Mouse (Mus musculus) retina, embryonic 14.5 days (tissue): ENCODE results near the gene Olfr1336.
"Not testable (repeated sequence)": the region's sequence is repeated elsewhere in the genome, so short reads cannot be mapped to it uniquely, and the experiment has no call there.

Experiments
- DNase-seq: peaks from one replicate; pipeline ENCODE4 v3.0.0-alpha.2; 2015; ENCODE audit warnings: low spot score

Olfr1336 gene

GRCm38 (mm10) chr7:6455868-6456267, at the start of gene Olfr1336:
Gene Olfr1336 (plus strand): TSS chr7:6456168.
- no peak for DNase-seq

GRCm38 (mm10) chr7:6410043-6410442, 45.9 kb upstream of the Olfr1336 start, which contains the start of gene Gm20715:
Gene Gm20715 (plus strand): TSS chr7:6410277.
- peak; percentile 94 for DNase-seq

- DNase-seq = no peak
Observed at GRCm38 (mm10) chr7:6414626-6415441, 41.1 kb upstream of the Olfr1336 start.

- DNase-seq = no peak
Observed at GRCm38 (mm10) chr7:6415442-6415787, 40.6 kb upstream of the Olfr1336 start.

- no peak for DNase-seq
Observed at GRCm38 (mm10) chr7:6419894-6420293, 36.1 kb upstream of the Olfr1336 start.

GRCm38 (mm10) chr7:6429381-6429780, 26.6 kb upstream of the Olfr1336 start:
- DNase-seq = no peak

- DNase-seq = peak; percentile 37
Observed at GRCm38 (mm10) chr7:6430342-6430741, 25.6 kb upstream of the Olfr1336 start.

- no peak for DNase-seq
Observed at GRCm38 (mm10) chr7:6438388-6438787, 17.6 kb upstream of the Olfr1336 start, which contains the start of gene Olfr1344. Gene Olfr1344 (plus strand): TSS chr7:6438688.

- no peak for DNase-seq
Observed at GRCm38 (mm10) chr7:6441173-6441572, 14.8 kb upstream of the Olfr1336 start.

GRCm38 (mm10) chr7:6447771-6448170, 8.2 kb upstream of the Olfr1336 start:
- DNase-seq = no peak

- no peak for DNase-seq
Observed at GRCm38 (mm10) chr7:6456399-6456798, 431 bp downstream of the Olfr1336 start.

GRCm38 (mm10) chr7:6466951-6467350, 11.0 kb downstream of the Olfr1336 start, which contains the start of gene Olfr1346:
Gene Olfr1346 (plus strand): TSS chr7:6467101.
- no peak for DNase-seq

- DNase-seq = not testable (repeated sequence)
Observed at GRCm38 (mm10) chr7:6477633-6478032, 21.7 kb downstream of the Olfr1336 start.

- DNase-seq = no peak
Observed at GRCm38 (mm10) chr7:6486841-6487240, 30.9 kb downstream of the Olfr1336 start, which contains the start of gene Olfr5. Gene Olfr5 (minus strand): TSS chr7:6486941.

- DNase-seq = no peak
Observed at GRCm38 (mm10) chr7:6499655-6500054, 43.7 kb downstream of the Olfr1336 start, which contains the start of gene Olfr1347. Gene Olfr1347 (minus strand): TSS chr7:6499755.

GRCm38 (mm10) chr7:6508648-6509047, 52.7 kb downstream of the Olfr1336 start, which contains the start of gene Olfr1348:
Gene Olfr1348 (minus strand): TSS chr7:6508748.
- no peak for DNase-seq
